Mouse (Mus musculus): ENCODE results near the gene Prdm16. TPM values are rescaled to one million over a fixed set of nuclear protein-coding genes. Genes with fewer than 3 reads are reported as not detected.

The Prdm16 gene
- total RNA-seq, 2 experiments from 2014 or later = 0.85 to 7.7 TPM

DNA sequence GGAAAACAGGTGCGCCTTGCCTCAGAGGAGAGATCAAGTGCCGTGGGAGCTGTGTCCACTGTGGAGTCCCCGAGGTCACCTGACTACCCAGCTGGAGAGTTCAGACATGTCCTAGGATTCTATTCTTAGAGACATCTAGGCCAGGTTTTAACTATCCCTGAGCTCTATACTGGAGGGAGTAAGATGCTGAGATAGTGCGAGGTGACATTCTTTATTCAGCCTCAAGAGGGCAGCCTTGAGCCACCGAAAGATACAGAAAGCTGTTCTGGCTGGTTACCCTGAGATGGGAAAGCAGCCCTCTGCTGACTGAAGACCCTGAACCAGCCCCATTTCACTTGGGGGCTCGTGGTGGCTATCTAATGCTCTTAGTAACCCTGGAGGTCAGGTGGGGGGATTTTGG is 307.8 kb downstream of the Prdm16 start:
- peak; percentile 71 for ATAC-seq (replicated peaks; ENCODE audit: low FRiP score, low TSS enrichment, poor library complexity, severe bottlenecking)

DNA sequence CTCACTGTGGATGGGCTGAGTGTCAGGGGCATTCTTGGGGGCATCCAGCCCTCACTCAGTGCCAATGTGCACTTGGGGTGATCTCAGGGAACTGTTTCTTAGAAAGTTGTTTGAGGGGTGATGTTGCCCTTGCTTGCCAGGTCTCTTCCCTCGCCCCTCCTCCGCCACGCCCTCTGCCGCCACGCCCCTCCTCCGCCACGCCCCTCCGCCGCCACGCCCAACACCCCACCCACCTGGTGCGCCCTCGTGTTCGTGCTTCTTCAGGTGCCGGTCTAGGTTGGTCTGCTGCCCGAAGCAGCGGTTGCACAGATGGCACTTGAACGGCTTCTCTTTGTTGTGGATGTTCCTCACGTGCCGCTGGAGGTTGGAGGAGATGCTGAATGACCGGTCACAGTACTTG is 308.2 kb downstream of the Prdm16 start:
- no peak for ATAC-seq (replicated peaks; ENCODE audit: low FRiP score, low TSS enrichment, poor library complexity, severe bottlenecking)

DNA sequence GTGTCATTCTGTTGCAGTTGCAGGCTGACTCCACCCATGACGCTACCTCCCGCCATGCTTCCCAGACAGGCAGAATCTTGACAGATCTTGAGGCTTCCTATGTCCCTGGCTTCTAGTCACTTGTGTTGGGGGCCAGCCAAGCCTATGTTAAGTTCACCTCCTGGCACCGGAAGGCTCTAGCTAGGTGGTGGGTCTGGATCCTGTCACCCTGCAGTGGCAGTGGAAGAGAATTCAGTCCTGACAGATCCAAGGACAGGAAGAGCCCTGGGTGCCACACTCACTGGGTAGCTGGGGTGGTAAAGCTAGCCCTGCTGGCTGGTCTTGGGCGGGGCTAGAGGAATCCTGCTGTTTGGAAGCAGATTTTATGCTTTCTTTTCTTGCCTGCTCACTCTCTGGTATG is 311.3 kb downstream of the Prdm16 start:
- no peak for ATAC-seq (replicated peaks; ENCODE audit: low FRiP score, low TSS enrichment, poor library complexity, severe bottlenecking)

DNA sequence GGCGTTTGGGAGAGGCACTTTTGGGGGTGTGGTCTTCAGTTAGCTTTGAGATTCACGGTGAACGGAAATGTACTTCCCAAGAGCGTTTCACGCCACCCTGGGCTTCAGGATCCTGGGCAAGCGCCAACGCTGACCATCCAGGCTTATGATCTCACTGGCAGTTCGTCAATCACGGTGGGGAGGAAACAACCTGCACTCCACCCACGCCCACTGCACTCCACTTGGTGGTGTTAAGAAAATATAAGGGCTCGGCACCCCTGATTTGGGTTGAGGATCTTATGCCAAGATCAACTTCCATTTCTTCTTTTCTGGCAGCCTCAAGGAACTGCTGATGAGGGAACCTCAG is 323.1 kb downstream of the Prdm16 start:
- no peak for ATAC-seq (replicated peaks; ENCODE audit: low FRiP score, low TSS enrichment, poor library complexity, severe bottlenecking)

DNA sequence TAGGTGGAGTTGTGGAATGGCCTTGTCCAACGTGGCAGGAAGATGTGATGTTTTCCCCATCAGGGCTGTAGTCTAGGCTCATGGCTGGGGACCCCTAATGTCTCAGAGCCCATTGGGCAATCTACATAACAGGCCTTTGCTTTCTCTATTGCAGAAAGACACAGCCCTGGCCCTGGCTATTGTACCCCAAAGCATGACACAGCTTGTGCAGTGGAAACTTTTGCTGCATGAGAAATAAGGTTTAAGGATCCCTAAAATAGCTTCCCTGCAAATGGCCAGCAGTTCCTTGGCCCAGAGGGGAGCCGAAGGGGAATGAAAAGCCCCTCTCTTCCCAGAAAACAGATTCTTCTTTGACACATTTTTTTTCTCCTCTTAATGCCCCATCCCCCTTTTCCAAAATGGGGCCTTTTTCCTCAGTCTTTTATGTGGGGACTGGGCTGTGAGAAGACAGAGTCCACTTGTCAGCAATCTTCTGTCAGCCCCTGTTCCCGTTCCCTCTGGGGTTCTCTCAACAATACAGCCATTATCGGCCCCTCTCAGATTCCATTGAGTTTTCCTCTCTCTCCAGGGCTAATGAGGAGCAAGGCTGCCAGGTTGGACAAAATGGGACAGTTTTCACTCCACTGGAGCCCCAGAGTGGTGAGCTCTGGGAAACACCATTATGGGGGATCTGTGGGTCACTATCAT is 323.6 kb downstream of the Prdm16 start:
- ATAC-seq (replicated peaks; ENCODE audit: low FRiP score, low TSS enrichment, poor library complexity, severe bottlenecking) = no peak

DNA sequence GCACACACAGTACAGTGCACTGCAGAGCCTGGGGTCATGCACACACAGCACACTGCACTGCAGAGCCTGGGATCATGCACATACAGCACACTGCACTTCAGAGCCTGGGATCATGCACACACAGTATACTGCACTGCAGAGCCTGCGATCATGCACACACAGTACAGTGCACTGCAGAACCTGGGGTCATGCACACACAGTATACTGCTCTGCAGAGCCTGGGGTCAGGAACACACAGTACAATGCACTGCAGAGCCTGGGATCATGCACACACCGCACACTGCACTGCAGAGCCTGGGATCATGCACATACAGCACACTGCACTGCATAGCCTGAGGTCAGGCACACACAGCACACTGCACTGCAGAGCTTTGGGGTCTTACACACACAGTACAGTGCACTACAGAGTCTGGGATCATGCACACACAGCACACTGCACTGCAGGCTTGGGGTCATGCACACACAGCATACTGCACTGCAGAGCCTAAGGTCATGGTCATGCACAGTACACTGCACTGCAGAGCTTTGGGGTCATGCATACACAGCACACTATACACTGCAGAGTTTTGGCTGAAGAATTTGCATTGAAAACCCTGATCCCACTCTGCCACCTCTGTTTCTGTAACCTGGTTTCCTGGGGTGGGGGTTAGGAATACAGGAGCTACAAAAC is 324.4 kb downstream of the Prdm16 start:
- no peak for ATAC-seq (replicated peaks; ENCODE audit: low FRiP score, low TSS enrichment, poor library complexity, severe bottlenecking)

DNA sequence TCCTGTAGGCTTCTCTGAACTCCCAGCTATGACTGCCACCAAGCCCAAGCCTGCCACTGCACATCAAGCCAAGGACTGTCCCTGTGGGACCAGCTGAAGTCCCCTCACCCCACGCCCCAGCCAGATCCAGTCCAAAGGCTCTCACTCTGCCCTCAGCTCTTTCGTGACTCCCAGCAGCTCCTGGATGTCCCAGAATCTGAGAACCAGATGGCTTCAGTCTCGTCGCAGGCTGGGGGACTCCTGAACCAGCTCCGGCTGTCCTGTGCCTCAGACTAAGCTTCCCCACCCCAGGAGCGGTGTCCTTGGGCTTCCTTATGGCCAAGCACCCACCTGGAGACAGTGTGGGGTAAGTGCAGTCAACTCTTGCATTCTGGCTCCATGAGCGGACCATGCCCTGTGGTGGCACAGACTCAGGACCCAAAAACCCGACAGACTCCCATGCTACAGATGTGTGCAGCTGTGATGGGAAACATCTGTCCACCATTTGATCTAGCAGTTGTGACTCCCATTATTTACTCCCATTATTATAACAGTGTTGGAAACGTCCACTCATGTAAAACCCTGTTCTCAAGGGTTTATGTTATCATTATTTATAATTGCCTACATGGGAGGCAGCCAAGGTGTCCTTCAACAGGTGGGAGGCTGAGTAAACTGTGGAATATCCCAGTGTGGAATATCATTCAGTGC is 326.0 kb downstream of the Prdm16 start:
- ATAC-seq (replicated peaks; ENCODE audit: low FRiP score, low TSS enrichment, poor library complexity, severe bottlenecking) = no peak

DNA sequence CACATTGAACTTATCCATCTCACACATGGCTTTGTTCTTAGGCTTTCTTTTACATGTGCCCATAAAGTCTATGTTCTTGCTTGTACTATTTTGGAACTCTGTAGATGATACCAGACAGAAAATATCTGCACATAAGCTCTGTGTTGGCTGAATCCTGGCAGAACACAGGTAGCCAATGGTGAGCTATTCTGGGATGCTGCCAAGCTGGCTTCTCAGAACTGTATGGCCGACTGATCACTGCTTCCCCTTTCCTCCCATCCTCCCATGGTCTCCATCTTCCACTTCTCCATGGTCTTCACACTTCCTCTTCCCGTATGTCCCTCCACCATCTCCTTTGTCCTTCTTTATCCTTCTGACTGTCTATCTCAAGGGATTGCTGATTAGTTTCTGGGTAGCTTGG is 327.5 kb downstream of the Prdm16 start:
- ATAC-seq (replicated peaks; ENCODE audit: low FRiP score, low TSS enrichment, poor library complexity, severe bottlenecking) = no peak

DNA sequence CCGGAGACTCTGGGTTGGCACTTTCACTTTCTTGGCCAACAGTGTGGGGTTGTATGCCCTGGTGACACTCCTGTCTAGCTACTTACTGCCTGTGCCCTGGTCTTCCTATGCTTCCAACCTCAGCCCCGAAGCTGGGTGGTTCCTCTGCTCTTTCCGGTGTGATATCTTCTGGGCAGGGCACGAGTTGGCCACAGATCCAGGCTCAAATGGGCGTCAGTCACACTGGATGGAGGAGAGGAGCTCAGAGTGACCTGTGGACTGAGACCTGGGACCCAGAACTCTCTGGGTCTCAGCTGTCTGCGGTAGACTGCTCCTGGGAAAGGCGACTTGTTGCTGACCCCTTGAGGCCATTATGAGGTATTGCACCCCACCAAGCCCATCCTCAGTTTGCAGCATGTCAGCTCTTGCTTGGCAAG is 335.2 kb downstream of the Prdm16 start, which contains the start of gene Arhgef16:
Gene Arhgef16, minus strand, starts transcription at position 211 of the 416 bp plus-strand sequence.
- ATAC-seq (replicated peaks; ENCODE audit: low FRiP score, low TSS enrichment, poor library complexity, severe bottlenecking) = peak; percentile 79

DNA sequence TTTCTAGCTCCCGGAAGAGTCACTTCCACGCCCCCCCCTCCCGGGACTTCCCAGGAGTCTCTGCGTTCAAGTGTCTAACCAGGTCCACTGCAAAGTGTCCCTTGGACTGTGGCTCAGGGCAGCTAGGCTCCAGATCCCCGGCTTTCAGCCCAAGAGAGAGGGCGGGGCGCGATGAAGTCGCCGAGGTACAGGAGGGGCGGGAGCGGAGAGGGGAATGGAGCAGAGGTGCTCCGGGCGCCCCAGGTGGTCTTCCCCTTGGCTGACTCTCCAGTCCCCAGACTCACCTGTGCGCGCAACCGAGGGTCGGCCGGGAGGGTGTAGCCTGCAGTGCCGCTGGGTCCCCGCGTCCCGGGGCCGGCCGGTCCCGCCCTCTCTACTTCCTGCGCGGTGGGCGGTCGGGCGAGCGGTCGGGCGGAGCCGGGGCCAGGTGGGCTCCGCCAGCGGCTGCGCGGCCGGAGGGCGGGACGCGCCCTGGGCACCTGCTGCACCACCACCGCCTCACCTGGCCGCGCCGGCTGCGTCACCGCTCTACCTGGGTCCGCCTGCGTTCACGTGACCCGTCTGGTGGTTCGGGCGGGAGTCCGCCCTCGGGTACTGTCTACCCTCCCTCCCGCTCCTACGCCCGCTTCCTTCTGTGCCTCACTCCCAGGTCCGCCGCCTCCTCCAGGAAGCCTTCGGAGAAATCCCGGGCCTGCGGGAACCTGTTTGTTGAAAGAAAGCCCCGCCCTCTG is 337.0 kb downstream of the Prdm16 start:
- no peak for ATAC-seq (replicated peaks; ENCODE audit: low FRiP score, low TSS enrichment, poor library complexity, severe bottlenecking)

DNA sequence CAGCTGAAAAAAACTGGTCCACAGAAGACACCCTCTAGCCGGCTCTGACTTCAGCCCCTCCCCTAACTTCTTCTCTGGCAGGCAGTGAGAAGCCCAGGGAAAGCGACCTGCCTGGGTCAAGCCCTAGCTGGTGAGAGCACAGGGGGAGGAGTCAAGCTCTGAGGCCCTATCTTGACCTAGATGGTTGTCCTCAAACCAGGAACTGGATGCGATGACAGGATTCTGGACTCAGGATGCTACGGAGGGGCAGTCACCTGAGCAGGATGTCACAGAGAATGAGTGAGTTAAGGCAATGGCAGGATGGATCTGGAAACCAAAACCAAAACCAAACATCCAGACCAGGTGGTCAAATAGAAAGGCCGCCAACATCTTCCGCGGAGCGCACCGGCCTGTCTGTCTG is 338.9 kb downstream of the Prdm16 start:
- ATAC-seq (replicated peaks; ENCODE audit: low FRiP score, low TSS enrichment, poor library complexity, severe bottlenecking) = no peak

DNA sequence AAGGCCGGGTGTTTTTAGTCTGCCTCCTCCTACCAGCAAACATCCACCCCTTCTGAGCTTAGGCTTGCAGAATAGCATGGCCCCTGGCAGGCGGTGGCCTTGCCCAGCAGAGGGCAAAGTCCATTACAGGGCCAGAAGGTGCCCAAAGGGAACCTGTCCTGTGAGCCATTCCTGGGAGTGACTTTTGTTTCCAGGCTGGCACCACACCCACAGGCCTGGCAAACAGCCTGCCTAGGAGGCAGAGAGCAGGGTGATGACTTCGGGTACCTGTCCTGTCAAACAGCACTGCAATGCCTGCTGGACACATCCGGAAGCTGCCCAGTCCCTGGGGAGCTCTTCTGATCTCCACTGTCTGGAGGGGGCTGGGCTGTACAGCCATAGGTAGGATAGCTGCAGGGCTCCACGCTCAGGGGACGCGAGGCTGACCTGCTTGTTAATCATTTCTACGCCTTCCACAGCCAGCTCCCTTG is 342.4 kb downstream of the Prdm16 start:
- ATAC-seq (replicated peaks; ENCODE audit: low FRiP score, low TSS enrichment, poor library complexity, severe bottlenecking) = no peak

DNA sequence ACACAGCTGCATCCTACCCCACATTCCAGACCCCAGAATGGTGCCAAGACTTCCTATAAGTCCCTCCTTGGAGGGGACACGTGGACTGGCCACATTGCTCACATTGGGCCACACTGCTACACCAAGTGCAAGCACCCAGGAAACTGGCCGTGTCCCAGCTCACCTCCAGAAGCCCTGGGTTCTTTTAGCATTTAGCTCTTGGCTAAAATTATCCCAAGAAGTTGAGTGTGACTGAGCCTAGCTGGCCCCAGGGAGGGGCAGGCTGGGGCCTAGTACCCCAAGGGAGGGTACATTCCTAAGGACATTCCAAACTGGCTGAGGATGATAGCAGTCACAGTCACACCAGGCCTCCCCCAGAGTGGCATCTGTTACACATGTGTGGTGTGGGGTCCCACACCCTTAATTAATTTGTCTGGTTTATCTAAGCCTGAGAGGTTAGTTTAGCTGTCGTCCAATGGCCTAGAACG is 342.9 kb downstream of the Prdm16 start:
- no peak for ATAC-seq (replicated peaks; ENCODE audit: low FRiP score, low TSS enrichment, poor library complexity, severe bottlenecking)

DNA sequence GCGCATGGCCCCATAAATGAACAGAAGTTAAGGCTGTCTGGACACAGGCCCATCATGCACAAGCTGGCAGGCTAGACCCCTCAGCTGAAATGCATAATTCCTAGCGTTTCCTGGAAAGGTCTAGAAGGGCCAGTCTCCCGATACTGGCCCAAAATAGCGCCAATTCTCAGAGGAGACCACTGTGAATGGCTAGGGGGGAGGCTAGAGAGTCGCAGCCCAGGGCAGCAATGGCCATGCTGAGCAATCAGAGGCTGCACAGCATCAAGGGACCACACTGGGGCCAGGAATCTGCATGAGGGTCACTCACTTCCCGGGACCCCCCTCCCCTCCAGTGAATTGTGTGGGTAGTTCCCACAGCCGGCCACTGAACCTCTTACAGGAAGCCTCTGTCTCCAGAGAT is 353.0 kb downstream of the Prdm16 start:
- ATAC-seq (replicated peaks; ENCODE audit: low FRiP score, low TSS enrichment, poor library complexity, severe bottlenecking) = no peak

DNA sequence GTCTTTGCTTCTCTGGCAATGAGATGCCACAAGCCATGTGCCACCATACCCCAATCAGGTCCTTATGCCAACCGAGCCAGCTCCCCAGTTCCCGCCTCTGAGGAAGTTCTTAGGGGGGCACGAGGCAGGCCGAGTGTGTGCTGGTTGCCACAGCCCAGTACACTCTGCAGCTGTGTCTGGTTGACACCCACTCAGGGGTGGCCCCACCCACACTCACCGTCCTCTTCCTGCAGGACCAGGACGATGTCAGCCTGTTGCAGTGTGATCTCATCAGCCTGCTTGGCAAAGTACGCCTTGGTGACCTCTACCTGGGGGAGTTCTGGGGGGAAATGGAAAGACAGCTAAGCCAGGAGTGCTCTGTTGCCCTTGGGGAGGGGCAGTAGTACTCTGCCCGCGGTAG is 357.2 kb downstream of the Prdm16 start:
- no peak for ATAC-seq (replicated peaks; ENCODE audit: low FRiP score, low TSS enrichment, poor library complexity, severe bottlenecking)

DNA sequence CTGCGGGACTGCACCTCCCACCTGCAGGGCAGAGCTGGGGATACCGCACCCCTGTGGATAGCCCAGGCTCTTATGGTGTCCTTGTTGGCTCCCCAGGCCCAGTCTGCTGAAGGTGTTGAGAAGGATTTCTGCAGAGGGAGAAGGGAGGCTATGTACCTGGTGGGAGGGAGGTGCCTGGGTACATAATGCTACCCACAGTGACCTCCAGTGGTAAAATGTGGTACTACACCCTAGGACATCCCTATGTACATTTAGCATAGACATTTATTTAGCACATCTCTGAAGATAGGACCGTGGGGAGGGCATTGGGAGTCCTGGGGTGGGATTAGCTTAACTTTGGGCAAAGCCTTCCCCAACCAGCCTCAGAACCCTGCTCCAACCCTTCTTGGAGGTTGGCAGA is 363.7 kb downstream of the Prdm16 start:
- ATAC-seq (replicated peaks; ENCODE audit: low FRiP score, low TSS enrichment, poor library complexity, severe bottlenecking) = peak; percentile 76

DNA sequence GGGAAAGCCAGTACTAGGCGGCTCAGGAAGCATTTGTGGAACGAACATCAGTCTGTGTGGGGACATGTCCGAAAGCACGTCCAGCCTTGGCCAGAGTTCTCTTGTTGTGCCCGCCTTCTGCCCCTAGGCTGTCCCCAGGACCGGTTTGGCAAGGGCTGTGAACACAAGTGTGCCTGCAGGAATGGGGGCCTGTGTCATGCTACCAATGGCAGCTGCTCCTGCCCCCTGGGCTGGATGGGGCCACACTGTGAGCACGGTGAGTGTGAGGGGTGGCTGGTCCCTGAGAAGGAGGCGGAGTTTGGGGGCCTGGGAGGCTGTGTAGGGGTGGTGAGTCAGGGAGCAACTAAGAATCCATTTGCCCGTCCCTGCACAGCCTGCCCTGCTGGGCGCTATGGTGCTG is 367.2 kb downstream of the Prdm16 start:
- no peak for ATAC-seq (replicated peaks; ENCODE audit: low FRiP score, low TSS enrichment, poor library complexity, severe bottlenecking)

DNA sequence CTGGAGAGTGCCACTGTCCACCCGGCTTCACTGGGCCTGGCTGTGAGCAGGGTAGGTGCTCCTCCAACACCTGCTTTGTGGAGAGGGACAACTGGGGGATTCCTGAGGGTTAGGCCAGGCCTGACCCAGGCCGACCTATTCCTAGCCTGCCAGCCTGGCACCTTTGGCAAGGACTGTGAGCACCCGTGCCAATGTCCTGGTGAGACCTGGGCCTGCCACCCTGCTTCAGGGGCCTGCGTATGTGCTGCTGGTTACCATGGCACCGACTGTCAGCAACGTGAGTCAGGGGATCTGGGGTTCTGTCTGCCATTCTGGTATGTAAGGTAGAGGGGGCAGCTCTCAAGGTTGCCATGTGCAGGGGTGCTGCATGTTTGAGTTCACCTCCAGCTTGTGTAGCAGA is 369.2 kb downstream of the Prdm16 start:
- no peak for ATAC-seq (replicated peaks; ENCODE audit: low FRiP score, low TSS enrichment, poor library complexity, severe bottlenecking)
